Mouse (Mus musculus) embryonic facial prominence, embryonic 11.5 days (tissue): ENCODE data around the gene Arhgef5. TPM values are rescaled to one million over a fixed set of nuclear protein-coding genes. Genes with fewer than 3 reads are reported as not detected.

Experiments used
- ATAC-seq: fragments of 200-750 bp; cut with Nextera tagmentation; replicated peaks from 2 replicates; pipeline ENCODE4 v1.8.0; 2017; ENCODE audit warnings: low read depth; ENCODE audit not compliant: insufficient number of reproducible peaks, low FRiP score, low TSS enrichment
- DNase-seq: peaks from one replicate; pipeline ENCODE4 v3.0.0-alpha.2; 2015; ENCODE audit warnings: low spot score
- H3K27ac ChIP-seq: fragments of 300-500 bp; sonication (generic); replicated peaks from 2 replicates; pipeline ENCODE4 v1.5.1; 2014; ENCODE audit warnings: mild to moderate bottlenecking, low read depth, low read length, control low read depth
- H3K27me3 ChIP-seq: fragments of 300-500 bp; sonication (generic); 2 replicates; pipeline ENCODE4 v1.6.1; 2014; ENCODE audit warnings: mild to moderate bottlenecking, low read length, moderate library complexity, mixed read lengths; ENCODE audit not compliant: control insufficient read depth, insufficient read depth
- H3K36me3 ChIP-seq: fragments of 300-500 bp; sonication (generic); replicated peaks from 2 replicates; pipeline ENCODE4 v1.6.1; 2014; ENCODE audit warnings: low read depth, mild to moderate bottlenecking, low read length, moderate library complexity, mixed read lengths; ENCODE audit not compliant: control insufficient read depth, insufficient read depth
- H3K4me1 ChIP-seq: fragments of 300-500 bp; sonication (generic); 2 replicates; pipeline ENCODE4 v1.6.1; 2014; ENCODE audit warnings: low read length, mixed read lengths; ENCODE audit not compliant: control insufficient read depth, insufficient read depth
- H3K4me2 ChIP-seq: fragments of 300-500 bp; sonication (generic); 2 replicates; pipeline ENCODE4 v1.6.1; 2014; ENCODE audit warnings: low read depth, mild to moderate bottlenecking, control low read depth, low read length, moderate library complexity
- H3K4me3 ChIP-seq: fragments of 300-500 bp; sonication (generic); 2 replicates; pipeline ENCODE4 v1.5.1; 2014; ENCODE audit warnings: low read depth, low read length, control low read depth
- H3K9ac ChIP-seq: fragments of 300-500 bp; sonication (generic); replicated peaks from 2 replicates; pipeline ENCODE4 v1.6.1; 2014; ENCODE audit warnings: mild to moderate bottlenecking, control low read depth, low read length
- H3K9me3 ChIP-seq: fragments of 300-500 bp; sonication (generic); replicated peaks from 2 replicates; pipeline ENCODE4 v1.6.1; 2016; ENCODE audit warnings: mild to moderate bottlenecking, low read length, inconsistent platforms, mixed read lengths; ENCODE audit not compliant: control insufficient read depth
- WGBS: fragments of 180-500 bp; shearing (Covaris S2); extraction: QIAGEN DNeasy Blood & Tissue Kit; methylation state at CpG from one replicate; pipeline ENCODE4 v1.1.7; 2014; 5-methylcytosine and 5-hydroxymethylcytosine counted together
- polyA plus RNA-seq: library from polyadenylated mRNA; unstranded; fragments of >200 nt; fragmentation: Nextera tagmentation; extraction: Ambion mirVana; gene quantifications from 2 replicates; pipeline ENCODE4 v1.2.1, GENCODE M21; 2014

Gene Arhgef5
- polyA plus RNA-seq, 1 experiment from 2014 or later = 4.5 TPM

DNA sequence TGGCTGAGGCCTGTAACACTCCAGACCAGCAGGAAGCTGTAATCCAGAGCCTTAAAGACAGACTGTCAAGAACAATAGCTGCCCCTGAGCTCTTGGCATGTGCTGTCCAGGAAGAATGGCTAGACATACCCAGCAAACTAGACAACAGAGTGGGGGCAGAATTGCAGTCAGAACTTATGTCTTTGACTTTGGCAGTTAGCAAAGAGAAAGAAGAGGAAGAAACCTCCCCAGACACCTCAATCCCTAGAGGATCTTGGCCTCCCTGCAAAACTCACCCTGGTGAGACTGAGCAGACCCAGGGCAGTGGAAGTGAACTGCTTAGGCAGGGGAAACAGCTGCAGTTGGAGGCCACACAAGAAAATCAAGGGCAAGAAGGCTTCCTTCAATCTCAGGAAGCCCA, 7.2 kb downstream of the Arhgef5 start:
- H3K27me3 ChIP-seq = no peaks in the 10 kb centered on the region
- H3K36me3 ChIP-seq = no peaks in the 10 kb centered on the region
- no peak overlapping the region for H3K4me3 ChIP-seq
- no peak overlapping the region for H3K9ac ChIP-seq
- H3K27ac ChIP-seq = no peak overlapping the region
- no peak overlapping the region for H3K4me2 ChIP-seq
- DNase-seq = no peak
- H3K4me1 ChIP-seq = no peaks in the 10 kb centered on the region
- ATAC-seq = no peak
- no peaks in the 10 kb centered on the region for H3K9me3 ChIP-seq

DNA sequence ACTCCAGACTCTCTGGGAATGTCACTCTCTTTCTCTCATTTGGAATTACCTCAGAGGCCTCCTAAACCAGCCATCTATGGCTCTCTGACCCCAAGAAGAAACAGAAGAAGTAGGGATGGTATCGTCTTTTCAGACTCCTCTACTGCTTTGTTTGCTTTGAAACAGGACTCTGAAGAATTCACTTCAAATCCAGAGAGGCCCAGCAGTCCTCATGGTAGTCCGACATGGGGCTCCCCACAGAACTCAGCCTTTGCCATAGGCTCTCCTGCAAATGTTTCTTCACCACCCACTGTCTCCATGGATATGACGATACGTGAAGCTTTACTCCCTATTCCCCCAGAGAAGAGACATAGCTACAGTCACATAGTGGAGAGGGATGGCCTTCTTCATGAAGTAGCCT, 8.7 kb downstream of the Arhgef5 start:
- no peaks in the 10 kb centered on the region for H3K36me3 ChIP-seq
- DNase-seq (no peak), ATAC-seq (no peak)
- no peak overlapping the region for H3K4me3 ChIP-seq
- H3K4me1 ChIP-seq = no peaks in the 10 kb centered on the region
- H3K9ac ChIP-seq = no peak overlapping the region
- no peak overlapping the region for H3K4me2 ChIP-seq
- H3K27ac ChIP-seq = no peak overlapping the region
- H3K9me3 ChIP-seq = no peaks in the 10 kb centered on the region
- WGBS = 83% methylated on average over 4 of the region's 4 CpGs
- no peaks in the 10 kb centered on the region for H3K27me3 ChIP-seq

DNA sequence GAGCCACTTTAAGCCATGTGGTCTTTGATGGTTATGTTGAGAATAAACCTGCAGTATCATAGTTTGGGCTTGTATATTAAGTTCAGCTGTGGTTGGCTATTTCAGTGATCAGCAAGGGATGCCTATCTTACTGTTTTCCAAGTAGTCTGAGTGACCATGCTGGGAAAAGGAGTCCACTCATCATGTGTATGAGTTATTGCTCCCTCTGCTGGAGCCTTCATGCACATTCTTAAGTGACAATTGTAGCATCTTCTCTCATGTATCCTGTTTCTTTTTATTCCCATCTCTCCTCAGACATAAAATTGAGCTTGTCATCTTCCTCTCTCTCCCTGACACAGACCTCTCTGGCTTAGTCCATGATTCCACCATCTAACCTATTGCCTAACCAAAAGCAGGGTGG, 12.9 kb downstream of the Arhgef5 start:
- DNase-seq (peak; percentile 24), ATAC-seq (no peak)
- Histone ChIP-seq H3K9ac (no peak overlapping the region), H3K9me3 (no peaks in the 10 kb centered on the region), H3K4me1 (no peaks in the 10 kb centered on the region), H3K27me3 (no peaks in the 10 kb centered on the region), H3K27ac (no peak overlapping the region), H3K36me3 (no peaks in the 10 kb centered on the region), H3K4me2 (no peak overlapping the region), H3K4me3 (no peak overlapping the region)

DNA sequence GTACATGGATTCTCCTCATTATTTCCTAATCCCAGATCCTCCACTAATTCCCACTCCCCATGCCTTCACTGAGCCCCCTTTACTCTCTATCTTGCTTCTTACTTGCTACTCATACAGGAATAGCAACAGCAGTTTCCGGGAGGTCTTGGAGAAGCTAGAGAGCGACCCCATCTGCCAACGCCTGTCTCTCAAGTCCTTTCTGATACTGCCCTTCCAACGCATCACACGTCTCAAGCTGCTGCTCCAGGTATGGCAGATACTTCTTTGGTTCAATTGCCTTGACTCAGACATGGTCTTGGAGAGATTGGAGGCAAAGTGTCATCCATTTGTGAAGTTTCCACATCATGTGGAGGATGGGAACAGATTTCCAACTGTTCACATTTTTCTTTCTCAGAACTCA, 15.1 kb downstream of the Arhgef5 start:
- Histone ChIP-seq H3K36me3 (no peaks in the 10 kb centered on the region), H3K4me3 (no peak overlapping the region), H3K4me1 (no peaks in the 10 kb centered on the region), H3K27ac (no peak overlapping the region), H3K4me2 (no peak overlapping the region), H3K9ac (no peak overlapping the region), H3K9me3 (no peaks in the 10 kb centered on the region), H3K27me3 (no peaks in the 10 kb centered on the region)
- no peak for DNase-seq
- WGBS = 96% methylated on average over 5 of the region's 5 CpGs
- ATAC-seq = no peak

DNA sequence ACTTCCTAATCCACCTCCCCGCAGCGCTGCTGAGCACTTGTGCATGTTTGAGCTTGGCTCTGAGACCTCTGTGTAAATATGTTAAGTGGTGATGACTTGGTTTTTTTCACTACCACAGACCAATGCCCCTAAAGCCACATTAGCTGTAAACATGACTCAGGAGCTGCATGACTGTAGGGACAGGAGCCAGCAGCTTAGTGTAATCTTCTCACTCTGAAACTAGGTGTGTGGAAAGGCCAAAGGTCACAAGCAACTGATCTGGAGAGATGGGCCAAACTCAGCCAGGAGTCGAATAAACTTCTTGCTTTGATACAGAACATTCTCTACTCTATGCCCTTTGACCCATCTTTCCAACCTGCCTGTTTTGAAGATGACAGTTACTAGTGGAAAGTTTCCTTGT, 26.7 kb downstream of the Arhgef5 start:
- DNase-seq (no peak), ATAC-seq (no peak)
- no peak overlapping the region for H3K4me2 ChIP-seq
- H3K27ac ChIP-seq = no peak overlapping the region
- no peak overlapping the region for H3K4me3 ChIP-seq
- no peaks in the 10 kb centered on the region for H3K9me3 ChIP-seq
- 67% methylated on average over 3 of the region's 3 CpGs for WGBS
- H3K27me3 ChIP-seq = no peaks in the 10 kb centered on the region
- H3K4me1 ChIP-seq = no peaks in the 10 kb centered on the region
- H3K36me3 ChIP-seq = no peaks in the 10 kb centered on the region
- no peak overlapping the region for H3K9ac ChIP-seq

DNA sequence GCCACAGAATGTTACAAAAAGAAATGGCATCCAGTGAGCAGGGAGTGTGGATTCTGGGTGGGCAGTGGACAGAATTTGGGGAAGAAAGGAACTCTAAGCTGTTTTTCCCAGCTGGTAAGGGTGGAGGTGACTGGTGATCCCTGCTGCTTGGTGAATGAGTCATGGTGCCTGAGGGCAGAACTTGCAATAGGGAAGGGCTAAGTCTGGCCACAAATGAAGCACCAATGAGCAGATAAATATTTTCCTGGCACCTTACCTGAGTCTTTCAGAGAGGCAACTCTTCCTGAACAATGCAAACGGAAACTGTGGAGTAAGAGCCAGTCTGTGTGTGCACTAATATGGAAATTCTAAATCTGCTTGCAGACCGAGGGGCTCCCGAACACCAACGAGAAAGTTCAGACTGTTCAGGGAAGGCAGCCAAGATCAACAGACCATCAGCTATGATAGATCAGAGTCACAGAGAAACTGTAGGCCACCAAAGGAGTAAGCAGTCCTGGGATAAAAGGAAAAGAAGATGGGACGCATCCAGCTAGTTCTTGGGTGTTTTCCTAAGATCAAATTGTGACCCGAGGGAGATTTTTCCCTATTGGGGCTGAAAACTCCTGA, 27.2 kb downstream of the Arhgef5 start:
- H3K4me3 ChIP-seq = no peak overlapping the region
- DNase-seq (no peak), ATAC-seq (no peak)
- no peaks in the 10 kb centered on the region for H3K4me1 ChIP-seq
- no peaks in the 10 kb centered on the region for H3K9me3 ChIP-seq
- H3K9ac ChIP-seq = no peak overlapping the region
- no peak overlapping the region for H3K27ac ChIP-seq
- H3K27me3 ChIP-seq = no peaks in the 10 kb centered on the region
- WGBS = 67% methylated on average over 6 of the region's 6 CpGs
- no peak overlapping the region for H3K4me2 ChIP-seq
- no peaks in the 10 kb centered on the region for H3K36me3 ChIP-seq

DNA sequence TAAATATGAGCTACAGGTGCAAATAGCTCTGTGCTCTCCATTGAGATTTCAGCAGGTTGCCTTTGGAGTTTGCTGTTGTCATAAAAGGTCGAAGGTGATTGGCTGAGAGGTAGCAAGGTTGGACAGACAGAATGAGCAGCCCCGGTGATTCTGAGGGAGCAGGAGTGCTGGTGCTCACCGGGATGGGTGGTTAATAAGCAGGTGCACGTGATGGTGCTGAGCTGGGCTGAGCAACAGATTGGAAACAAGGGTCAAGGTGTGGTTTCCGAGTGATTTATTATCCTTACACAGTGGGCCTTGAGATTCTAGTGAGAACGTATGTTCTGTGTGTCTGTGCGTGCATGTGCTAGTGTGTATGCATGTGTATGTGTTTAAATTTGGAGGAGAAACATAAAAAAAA, 27.8 kb downstream of the Arhgef5 start:
- DNase-seq = no peak
- no peak for ATAC-seq

DNA sequence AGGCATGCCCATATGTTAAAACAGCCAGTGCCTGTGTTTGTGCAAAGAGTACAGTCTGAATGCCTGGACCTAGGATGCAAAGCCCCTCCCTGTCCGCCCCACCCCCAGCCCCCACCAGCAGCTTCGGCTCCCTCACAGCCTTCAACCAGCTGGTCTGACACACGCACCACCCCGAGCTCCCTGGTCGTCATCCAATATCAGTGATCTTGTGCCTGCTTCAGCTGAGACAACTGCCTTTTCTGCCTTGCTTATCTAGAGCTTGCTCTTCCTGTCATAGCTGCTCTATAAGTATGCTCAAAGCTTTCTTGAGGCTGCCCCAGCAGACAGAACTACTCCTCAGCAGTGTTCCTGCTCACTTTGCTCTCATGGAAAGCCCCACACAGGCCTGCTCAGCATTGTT, 30.5 kb downstream of the Arhgef5 start:
- Histone ChIP-seq H3K4me3 (no peak overlapping the region), H3K27me3 (no peaks in the 10 kb centered on the region), H3K9ac (no peak overlapping the region), H3K9me3 (no peaks in the 10 kb centered on the region), H3K36me3 (no peaks in the 10 kb centered on the region), H3K27ac (no peak overlapping the region), H3K4me2 (no peak overlapping the region), H3K4me1 (no peaks in the 10 kb centered on the region)
- no peak for DNase-seq
- 47% methylated on average over 5 of the region's 5 CpGs for WGBS
- ATAC-seq = no peak

More for the DNA sequence above, 27.8 kb downstream of the Arhgef5 start:
- Histone ChIP-seq H3K27me3 (no peaks in the 10 kb centered on the region), H3K9ac (no peak overlapping the region), H3K4me3 (no peak overlapping the region), H3K4me1 (no peaks in the 10 kb centered on the region), H3K36me3 (no peaks in the 10 kb centered on the region), H3K27ac (no peak overlapping the region), H3K4me2 (no peak overlapping the region), H3K9me3 (no peaks in the 10 kb centered on the region)
- WGBS = 78% methylated on average over 7 of the region's 7 CpGs
